Mouse (Mus musculus) bone marrow, adult 2 months (tissue): ENCODE data around the gene Map6.
"Not testable (repeated sequence)": the region's sequence is repeated elsewhere in the genome, so short reads cannot be mapped to it uniquely, and the experiment has no call there.

ENCODE experiments used
- CTCF ChIP-seq: fragments of 200-500 bp; IDR thresholded peaks from 2 replicates; pipeline ENCODE4 v1.5.1; 2011; ENCODE audit warnings: low read length, control low read depth; ENCODE audit not compliant: control insufficient read depth, insufficient read depth
- POLR2A ChIP-seq: fragments of 200-500 bp; IDR thresholded peaks from 2 replicates; pipeline ENCODE4 v1.6.1; 2011; ENCODE audit warnings: low read depth, mild to moderate bottlenecking, control low read depth, low read length, borderline replicate concordance; ENCODE audit not compliant: control insufficient read depth

- TF ChIP-seq POLR2A, CTCF: not testable (repeated sequence)
Measured at GRCm38 (mm10) chr7:99374325-99374724, 107.1 kb downstream of the Map6 start.
